Mouse (Mus musculus) left cerebral cortex, postnatal 25 days (tissue): ENCODE data around the gene Afap1. TPM values are rescaled to one million over a fixed set of nuclear protein-coding genes. Genes with fewer than 3 reads are reported as not detected.

Source experiments
- DNase-seq, 2 experiments: peaks; one replicate each; pipeline ENCODE4 v3.0.0; 2022; ENCODE audit warnings: low spot score in 2 of 2, mixed read lengths in 1 of 2
- intact Hi-C: fragments of 180-260 bp; cut with DNase I; formaldehyde crosslinking; loops from one replicate; pipeline ENCODE4 v1.15.1; 2025
- total RNA-seq, 2 experiments: library from RNA; stranded (reverse); gene quantifications; 2 replicates each; pipeline ENCODE4 v1.2.3; 2021

Gene Afap1
- total RNA-seq, result 10 to 100 TPM; 30.3 to 31.1 TPM

DNA sequence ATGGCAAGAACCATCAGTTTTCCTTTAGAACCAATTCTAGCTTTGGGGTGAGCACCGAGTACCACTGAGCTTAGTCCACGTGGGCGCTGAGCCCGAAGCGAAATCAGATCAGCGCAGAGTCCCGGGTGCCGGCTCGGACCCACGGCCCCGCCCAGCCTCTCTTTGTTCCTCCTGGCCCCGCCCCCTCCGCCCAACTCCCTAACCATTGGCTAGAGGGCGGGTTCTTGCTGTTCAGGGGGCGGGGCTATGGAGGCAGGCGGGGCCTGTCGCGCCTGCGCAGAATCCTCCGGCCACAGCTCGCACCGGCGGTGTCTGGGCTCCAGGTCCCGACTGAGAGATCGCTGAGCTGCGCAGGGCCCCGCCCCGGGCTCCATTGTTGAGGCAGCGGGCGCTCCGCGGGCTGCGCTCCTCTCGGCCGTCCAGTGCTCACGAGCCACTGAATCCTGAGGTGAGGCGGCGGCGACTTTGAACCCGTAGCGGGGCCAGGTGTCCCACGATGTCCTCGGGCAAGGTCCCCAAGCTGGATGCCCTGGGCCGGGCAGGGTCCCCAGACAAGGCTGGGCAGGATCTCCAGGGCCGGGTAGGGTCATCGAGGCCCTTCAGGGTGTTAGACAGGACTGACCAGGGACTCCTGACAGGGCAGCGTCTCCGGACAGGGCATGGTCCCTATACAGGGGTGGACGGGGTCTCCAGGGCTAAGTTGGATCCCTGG lies at the start of gene Afap1:
Afap1 (plus strand) TSS at position 227 of the 712 bp plus-strand sequence.
- DNase-seq, result peak; percentile 97 to 99

DNA sequence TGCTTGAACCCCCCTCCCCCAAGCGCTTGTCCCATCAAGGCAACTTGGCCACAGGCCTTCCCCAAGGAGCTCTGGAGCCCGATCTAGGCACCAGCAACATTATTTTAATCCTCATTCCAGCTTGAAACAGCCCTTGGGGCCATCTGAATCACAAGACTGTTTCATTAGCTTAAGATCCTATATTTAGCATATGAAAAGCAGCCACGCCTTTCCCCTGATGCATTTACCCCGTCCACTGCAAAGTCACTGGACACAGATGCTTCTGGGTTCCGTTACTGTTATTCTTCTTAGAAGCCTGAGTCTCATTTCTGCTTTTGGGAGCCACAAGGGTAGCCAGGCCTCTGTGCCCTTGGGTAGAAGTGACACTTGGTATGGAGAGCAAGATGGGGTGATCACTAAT lies 41.6 kb upstream of the Afap1 start:
- intact Hi-C loops, result loop anchor here (10.0 kb wide), 1 partner anchor 267 kb away; the partner anchor contains the start of gene Acox3
- no peak for DNase-seq

More for the DNA sequence above, at the start of gene Afap1:
- intact Hi-C loops, result loop anchor here (5.0 kb wide), 1 partner anchor 49 kb away; no protein-coding TSS in a partner anchor

DNA sequence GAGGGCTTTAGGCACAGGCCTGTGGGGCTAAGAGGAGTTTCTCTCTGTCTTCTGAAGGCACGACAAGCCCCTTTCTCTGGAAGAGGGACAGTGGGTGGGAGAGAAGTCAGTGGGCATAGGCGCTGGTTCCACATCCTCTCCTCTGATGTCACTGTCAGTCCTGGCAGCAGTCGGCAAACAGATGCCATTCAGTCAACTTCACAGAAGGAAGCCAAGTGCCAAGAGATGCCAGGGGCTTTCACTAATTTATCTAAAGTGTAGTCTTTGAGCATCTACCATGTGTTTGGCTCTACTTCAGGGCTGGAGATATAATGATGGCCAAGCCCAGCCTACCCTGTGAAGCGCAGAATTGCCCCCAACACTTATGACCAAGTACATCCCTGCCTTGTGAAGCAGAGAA lies 39.7 kb upstream of the Afap1 start:
- intact Hi-C loops, result loop anchor here (10.0 kb wide), 1 partner anchor 269 kb away; the partner anchor contains the start of gene Acox3

GRCm38 (mm10) chr5:35856245-35856644 lies 36.9 kb upstream of the Afap1 start:
- DNase-seq, result no peak
- intact Hi-C loops, result loop anchor here (10.0 kb wide), 1 partner anchor 271 kb away; the partner anchor contains the start of gene Acox3

More for the DNA sequence above, 39.7 kb upstream of the Afap1 start:
- DNase-seq, result no peak

- intact Hi-C loops, result loop anchor here (2.0 to 10.0 kb wide), 3 partner anchors 63 to 273 kb away; partner anchors contain the start of genes Ablim2 and Acox3
Measured at GRCm38 (mm10) chr5:35858069-35858468, 35.0 kb upstream of the Afap1 start.

GRCm38 (mm10) chr5:35861456-35861855 lies 31.7 kb upstream of the Afap1 start:
- intact Hi-C loops, result no loop called here
- DNase-seq, result no peak

More at GRCm38 (mm10) chr5:35858069-35858468, 35.0 kb upstream of the Afap1 start:
- peak; percentile 57 to 63 for DNase-seq

GRCm38 (mm10) chr5:35869973-35870372 lies 23.1 kb upstream of the Afap1 start:
- intact Hi-C loops, result loop anchor here (2.0 kb wide), 1 partner anchor 107 kb away; no protein-coding TSS in a partner anchor
- peak in 1 of 2 experiments; percentile 44 for DNase-seq

GRCm38 (mm10) chr5:35870408-35871012 lies 22.6 kb upstream of the Afap1 start:
- intact Hi-C loops, result loop anchor here (2.0 kb wide), 1 partner anchor 106 kb away; no protein-coding TSS in a partner anchor
- DNase-seq, result peak; percentile 74 to 87

DNA sequence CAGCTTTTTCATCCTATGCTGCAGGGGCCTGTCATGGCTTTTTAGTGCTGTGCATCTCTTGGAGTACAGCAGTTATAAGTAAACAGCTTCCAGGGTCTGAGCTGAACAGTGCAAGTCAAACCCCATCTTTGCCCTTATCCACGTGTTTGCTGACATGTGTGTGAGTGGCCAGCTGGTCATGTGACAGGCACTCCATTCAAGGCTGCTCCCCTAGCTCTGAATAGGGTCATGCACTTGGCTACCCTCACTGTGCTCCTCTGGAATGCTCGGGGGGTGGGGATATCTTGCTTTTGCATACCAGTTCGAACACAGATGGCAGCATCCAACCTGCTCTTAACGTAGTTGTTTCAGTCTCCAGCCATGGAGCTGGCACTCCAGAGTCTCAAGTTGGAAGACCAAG lies 19.7 kb upstream of the Afap1 start:
- intact Hi-C loops, result no loop called here
- DNase-seq, result no peak

- intact Hi-C loops, result no loop called here
- no peak for DNase-seq
Measured at GRCm38 (mm10) chr5:35876236-35876635, 16.9 kb upstream of the Afap1 start.

DNA sequence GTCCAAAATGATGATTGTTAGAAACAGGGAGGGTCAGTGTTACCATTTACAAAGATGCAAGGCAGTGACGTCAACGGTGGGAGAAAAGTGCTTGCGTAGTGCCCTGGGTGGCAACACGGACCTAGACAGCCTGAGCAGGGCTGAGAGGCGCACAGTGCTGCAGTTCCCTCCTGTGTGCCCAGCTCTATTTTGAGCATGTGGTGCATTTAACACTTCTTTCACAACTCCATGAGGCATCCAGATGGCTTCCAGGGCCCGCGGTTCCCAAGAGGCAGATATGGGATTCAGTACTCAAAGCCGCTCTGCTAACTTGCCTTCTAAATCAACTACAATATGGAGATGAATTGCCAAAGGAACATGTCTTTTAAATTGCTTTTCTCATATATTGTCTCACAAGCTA lies 13.9 kb upstream of the Afap1 start:
- DNase-seq, result peak; percentile 75 to 92
- intact Hi-C loops, result no loop called here

DNA sequence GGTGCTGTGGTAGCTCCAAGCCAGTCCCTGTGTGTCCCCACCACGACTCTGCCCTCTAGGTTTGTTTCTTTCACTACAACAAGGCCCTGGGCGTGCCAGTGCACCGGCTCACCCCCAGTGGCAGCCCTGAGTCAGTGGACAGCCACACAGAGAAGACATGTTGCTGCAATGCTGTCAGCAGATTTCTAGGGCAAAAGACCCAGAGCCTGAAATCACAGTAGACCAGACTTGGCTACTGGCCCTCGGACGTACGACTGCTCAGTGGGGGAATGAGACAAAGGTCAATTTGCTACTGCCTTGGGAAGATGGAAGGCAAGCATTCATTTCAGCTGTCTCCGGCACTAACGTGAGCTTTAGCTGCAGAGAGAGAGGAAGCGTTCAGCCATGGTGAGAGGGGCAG lies 10.7 kb upstream of the Afap1 start:
- no peak for DNase-seq
- intact Hi-C loops, result no loop called here

- intact Hi-C loops, result no loop called here
- peak; percentile 43 to 47 for DNase-seq
Measured at GRCm38 (mm10) chr5:35884262-35884661, 8.9 kb upstream of the Afap1 start.

- intact Hi-C loops, result no loop called here
- no peak for DNase-seq
Measured at GRCm38 (mm10) chr5:35884689-35885088, 8.4 kb upstream of the Afap1 start.

DNA sequence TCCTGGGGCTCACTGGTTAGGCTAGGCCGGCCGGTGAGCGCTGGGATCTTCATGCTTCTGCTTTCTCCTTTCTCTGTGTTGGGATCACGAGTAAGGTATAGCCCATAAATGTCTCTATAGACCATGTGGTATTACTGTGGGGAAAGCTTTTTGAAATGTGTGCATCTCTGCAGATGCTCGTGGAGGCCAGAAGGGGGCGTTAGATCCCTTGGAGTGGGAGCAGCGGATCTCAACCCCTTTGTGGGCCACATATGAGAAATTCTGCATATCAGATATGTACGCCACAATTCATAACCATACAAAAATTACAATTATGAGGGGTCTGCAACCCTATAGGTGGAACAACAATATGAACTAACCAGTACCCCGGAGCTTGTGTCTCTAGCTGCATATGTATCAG lies 4.2 kb upstream of the Afap1 start:
- intact Hi-C loops, result loop anchor here (2.0 kb wide), 1 partner anchor 84 kb away; no protein-coding TSS in a partner anchor
- no peak for DNase-seq

- intact Hi-C loops, result loop anchor here (2.0 to 5.0 kb wide), 2 partner anchors 53 to 83 kb away; no protein-coding TSS in a partner anchor
- no peak for DNase-seq
Measured at GRCm38 (mm10) chr5:35889641-35890040, 3.5 kb upstream of the Afap1 start.

GRCm38 (mm10) chr5:35890985-35891730 lies 2.0 kb upstream of the Afap1 start:
- intact Hi-C loops, result loop anchor here (5.0 kb wide), 1 partner anchor 51 kb away; no protein-coding TSS in a partner anchor
- DNase-seq, result no peak

- DNase-seq, result no peak
- intact Hi-C loops, result loop anchor here (5.0 kb wide), 1 partner anchor 50 kb away; no protein-coding TSS in a partner anchor
Measured at GRCm38 (mm10) chr5:35892363-35892762, 756 bp upstream of the Afap1 start.

GRCm38 (mm10) chr5:35893805-35894260 lies 714 bp downstream of the Afap1 start:
- peak; percentile 37 to 48 for DNase-seq
- intact Hi-C loops, result loop anchor here (5.0 kb wide), 1 partner anchor 48 kb away; no protein-coding TSS in a partner anchor
